Mouse (Mus musculus): ENCODE data around the gene Ltf.

The Ltf gene

GRCm38 (mm10) chr9:111039966-111040365 lies 20.9 kb downstream of the Ltf start:
- peak in 1 of 2 experiments; percentile 21 for DNase-seq

- DNase-seq: no peak
Observed at GRCm38 (mm10) chr9:111042266-111042665, 23.2 kb downstream of the Ltf start.

- DNase-seq: no peak
Observed at GRCm38 (mm10) chr9:111046222-111046621, 27.2 kb downstream of the Ltf start.

- no peak for DNase-seq
Observed at GRCm38 (mm10) chr9:111047266-111047665, 28.2 kb downstream of the Ltf start.

- no peak for DNase-seq
Observed at GRCm38 (mm10) chr9:111048452-111048851, 29.4 kb downstream of the Ltf start.

- DNase-seq: no peak
Observed at GRCm38 (mm10) chr9:111054923-111055322, 35.9 kb downstream of the Ltf start.

GRCm38 (mm10) chr9:111055800-111056518 lies 36.9 kb downstream of the Ltf start:
- DNase-seq: no peak

- DNase-seq: no peak
Observed at GRCm38 (mm10) chr9:111056519-111056797, 37.4 kb downstream of the Ltf start.

GRCm38 (mm10) chr9:111056798-111057543 lies 37.9 kb downstream of the Ltf start, which contains the start of gene Ccrl2:
Gene Ccrl2, minus strand, starts transcription at chr9:111057519.
- DNase-seq: no peak

- DNase-seq: no peak
Observed at GRCm38 (mm10) chr9:111057544-111058370, 38.7 kb downstream of the Ltf start.

- DNase-seq: no peak
Observed at GRCm38 (mm10) chr9:111058943-111059556, 40.0 kb downstream of the Ltf start.

- DNase-seq: no peak
Observed at GRCm38 (mm10) chr9:111062840-111063239, 43.8 kb downstream of the Ltf start.

GRCm38 (mm10) chr9:111067052-111067451 lies 48.0 kb downstream of the Ltf start:
- DNase-seq: no peak

- peak in 1 of 2 experiments; percentile 18 for DNase-seq
Observed at GRCm38 (mm10) chr9:111070546-111070961, 51.5 kb downstream of the Ltf start.

- peak in 1 of 2 experiments; percentile 35 for DNase-seq
Observed at GRCm38 (mm10) chr9:111072175-111072574, 53.1 kb downstream of the Ltf start.

GRCm38 (mm10) chr9:111072971-111073370 lies 53.9 kb downstream of the Ltf start:
- no peak for DNase-seq

GRCm38 (mm10) chr9:111077745-111078144 lies 58.7 kb downstream of the Ltf start:
- peak in 1 of 2 experiments; percentile 34 for DNase-seq

- DNase-seq: no peak
Observed at GRCm38 (mm10) chr9:111080801-111081200, 61.7 kb downstream of the Ltf start.

GRCm38 (mm10) chr9:111081765-111082164 lies 62.7 kb downstream of the Ltf start:
- no peak for DNase-seq

GRCm38 (mm10) chr9:111085329-111085728 lies 66.3 kb downstream of the Ltf start:
- DNase-seq: no peak

- DNase-seq: no peak
Observed at GRCm38 (mm10) chr9:111086137-111086536, 67.1 kb downstream of the Ltf start.

- DNase-seq: no peak
Observed at GRCm38 (mm10) chr9:111086995-111087606, 68.0 kb downstream of the Ltf start.

Data from cerebellum, postnatal 25 days (tissue).